Mouse (Mus musculus): ENCODE measurements at regions not wholly inside any gene's neighbourhood (a gene's known extent, or its start where the extent isn't known, plus 50 kb on each side); places are given as distances from the start of the nearest gene placed in this dataset.

DNA sequence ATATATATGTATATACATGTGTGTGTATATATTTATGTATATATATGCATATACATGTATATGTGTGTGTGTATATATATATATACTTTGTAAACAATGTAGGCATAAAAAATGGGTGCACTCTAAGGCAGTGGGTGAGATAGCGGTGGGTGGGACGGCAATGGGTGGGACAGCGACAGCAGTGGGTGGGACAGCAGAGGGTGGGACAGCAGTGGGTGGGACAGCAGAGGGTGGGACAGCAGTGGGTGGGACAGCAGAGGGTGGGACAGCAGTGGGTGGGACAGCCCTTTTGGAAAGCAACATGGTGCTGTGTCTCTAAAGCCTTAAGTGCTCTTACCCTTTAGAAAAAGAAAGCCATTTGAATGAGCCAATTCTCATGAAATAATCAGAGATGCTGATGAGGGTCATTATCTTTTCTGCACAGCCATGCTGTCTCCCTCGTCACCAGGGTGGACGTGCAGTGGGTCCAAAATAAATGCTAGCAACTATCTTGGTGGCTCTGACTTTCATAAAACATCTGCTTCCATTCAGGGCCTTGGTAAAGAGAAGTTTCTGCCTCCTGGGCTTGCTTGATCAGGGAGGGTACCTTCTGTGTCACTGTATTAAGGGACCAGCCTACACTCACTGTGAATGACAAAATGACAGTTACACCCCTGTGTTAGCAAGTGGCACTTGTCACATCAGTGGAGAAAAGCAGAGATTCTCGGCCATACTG is 119.3 kb upstream of the Slc44a1 start:
- no peak for DNase-seq (ENCODE audit: low spot score)

DNA sequence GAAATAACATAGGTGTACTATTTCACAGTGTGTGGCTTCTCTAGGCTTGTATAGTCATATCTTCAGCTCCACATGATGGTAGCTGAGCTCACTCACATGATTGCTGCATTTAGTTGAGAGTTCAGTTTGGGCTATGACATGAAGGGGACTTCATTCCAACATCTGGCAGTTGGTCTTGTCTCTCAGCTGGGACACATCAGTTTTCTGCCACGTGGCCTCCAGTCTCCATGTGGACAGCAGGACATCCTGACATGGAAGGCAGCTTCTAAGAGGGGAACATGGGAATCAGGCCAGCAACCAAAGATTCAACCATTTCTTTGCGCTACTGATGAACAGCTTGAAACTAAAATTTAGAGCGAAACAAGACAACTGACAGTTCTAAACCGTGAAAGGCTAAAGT is 121.2 kb upstream of the Slc44a1 start:
- DNase-seq (ENCODE audit: low spot score), result no peak

DNA sequence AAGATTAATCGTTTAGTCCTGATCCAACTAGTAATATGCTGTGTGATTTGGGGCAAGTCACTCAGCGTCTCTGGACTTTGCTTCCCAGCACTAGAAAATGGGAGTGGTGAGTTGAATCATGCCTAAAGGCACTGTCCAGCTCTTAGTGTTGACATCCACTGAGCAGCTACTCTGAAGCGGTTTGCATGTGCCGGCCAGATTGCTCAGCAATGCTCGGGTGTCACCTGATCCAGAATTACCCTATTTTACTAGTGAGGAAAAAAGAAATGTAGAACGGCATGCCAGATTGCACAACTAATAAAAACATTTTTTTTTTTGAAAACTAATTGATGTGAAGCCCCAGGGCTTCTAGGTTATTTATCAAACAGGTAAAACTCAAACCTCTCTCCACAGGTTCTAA is 122.0 kb upstream of the Slc44a1 start:
- DNase-seq (ENCODE audit: low spot score), result no peak

DNA sequence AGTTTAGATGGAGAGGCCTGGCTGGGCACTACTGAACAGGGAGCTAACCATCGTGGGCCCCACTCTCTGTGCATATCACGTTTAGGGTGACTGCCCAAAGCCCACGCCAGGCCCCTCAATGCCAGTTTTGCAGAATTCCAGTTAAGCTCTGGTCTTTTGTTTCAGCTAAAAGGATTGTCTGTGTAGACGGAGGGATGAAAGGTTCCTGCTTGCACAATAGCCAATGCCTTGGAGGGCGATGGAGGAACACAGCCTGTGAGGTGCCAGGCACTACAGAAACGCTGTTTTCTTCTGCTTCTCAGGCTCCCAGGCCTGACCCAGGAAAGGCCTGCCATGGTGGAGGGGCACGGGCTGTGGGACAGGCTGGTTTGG is 122.8 kb upstream of the Slc44a1 start:
- no peak for DNase-seq (ENCODE audit: low spot score)

DNA sequence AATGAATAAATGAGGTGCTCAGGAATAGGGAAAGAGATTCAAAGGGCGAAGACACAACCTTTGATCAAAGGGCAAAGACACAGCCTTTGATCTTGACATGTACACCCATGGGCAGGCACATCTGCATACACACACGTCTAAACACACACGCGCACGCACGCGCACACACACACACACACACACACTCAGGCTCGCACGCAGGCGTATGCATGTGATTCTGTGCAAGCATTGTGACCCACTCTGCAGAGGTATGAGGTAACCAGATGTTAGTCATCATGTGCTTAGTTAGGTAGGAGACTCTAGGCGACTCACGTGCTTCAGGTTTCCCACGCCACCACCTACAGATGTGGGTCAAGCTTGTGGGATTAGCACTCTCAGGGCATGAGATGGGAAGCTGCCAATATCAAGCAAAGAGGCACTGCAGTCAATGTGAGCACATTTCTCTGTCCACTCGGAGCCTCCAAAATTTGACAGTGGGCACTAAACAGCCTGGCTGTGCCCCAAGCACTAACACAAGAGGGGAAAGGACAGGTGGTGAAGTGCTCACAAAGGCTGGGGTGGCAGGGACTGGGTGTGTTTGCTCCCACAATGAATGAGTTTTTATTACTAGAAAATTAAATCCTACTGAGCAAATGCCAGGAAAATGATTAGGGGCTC is 123.3 kb upstream of the Slc44a1 start:
- DNase-seq (ENCODE audit: low spot score), result no peak

DNA sequence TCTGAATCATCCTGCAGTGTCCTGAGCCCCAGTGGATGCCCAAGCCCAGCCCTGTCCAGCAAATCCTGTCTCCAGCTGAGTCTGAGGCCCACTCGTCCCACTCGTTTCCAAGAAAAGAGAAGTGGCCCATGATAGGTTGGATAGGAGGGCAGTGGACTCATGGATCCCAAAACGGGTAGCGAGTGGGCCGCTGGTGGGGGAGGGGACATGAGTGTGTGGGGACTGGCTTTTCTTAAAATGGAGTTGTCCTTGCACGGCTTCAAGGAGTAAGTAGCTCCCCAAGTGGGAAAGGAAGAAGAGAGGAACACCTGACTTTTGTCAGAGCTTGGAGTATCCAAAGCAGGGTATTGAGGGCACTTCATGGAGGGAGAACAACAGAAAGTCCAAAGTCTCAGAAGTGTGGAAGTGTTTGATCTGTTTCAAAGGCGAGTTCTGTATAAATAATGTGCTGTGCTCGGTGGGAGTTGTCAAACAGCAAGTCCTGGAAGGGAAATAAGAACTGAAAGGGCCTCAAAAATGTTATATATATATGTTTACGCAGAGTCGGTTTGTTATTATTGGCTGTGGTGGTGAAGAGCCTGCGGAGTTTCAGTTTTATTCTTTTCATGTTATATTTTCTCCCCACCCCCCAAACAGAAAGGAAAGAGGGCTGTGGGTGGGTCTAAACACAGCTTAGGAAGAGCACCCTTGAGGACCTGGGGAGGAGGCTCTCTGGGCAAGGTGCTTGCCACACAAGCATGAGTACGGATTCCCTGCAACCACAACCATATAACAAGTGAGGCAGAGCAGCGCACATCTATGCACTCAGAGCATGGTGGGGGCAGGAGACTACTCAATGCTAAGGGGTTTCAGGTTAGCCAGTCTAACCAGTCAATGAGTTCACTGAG is 124.1 kb upstream of the Slc44a1 start:
- no peak for DNase-seq (ENCODE audit: low spot score)

DNA sequence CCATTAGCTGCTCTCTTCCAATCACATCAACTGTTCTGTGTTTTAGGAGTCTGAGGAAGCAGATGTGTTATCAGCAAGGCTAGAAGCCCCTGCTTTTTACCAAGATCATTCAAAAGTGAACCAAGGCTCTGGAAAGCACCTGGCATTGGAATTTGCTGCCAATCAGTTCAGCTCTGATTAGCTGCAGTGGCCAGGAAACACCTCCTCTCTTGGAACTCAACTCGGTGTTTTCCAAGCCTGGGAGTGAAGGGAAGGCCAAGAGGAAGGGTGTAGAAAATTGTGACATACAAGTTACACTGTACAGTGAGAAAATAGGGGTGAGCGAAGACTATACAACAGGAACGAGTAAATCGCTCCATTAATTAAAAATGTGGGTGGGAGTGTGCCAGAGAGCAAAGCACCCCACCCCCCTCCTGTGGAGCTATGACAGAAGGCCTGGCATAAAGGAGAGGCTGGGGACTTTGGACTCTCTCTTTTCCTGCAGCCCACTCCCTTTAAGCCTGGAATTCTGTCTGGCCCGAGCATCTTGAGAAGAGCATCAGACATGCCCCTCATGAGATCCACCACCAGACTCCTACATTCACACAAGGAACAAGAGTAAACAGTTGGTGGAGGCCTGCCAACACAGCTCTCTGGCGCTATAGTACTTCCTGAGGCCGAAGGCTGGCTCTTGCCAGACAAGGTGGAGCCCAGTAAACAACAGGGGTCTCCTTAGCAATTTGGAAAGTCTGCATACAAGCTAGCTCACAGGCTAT is 124.9 kb upstream of the Slc44a1 start:
- no peak for DNase-seq (ENCODE audit: low spot score)

DNA sequence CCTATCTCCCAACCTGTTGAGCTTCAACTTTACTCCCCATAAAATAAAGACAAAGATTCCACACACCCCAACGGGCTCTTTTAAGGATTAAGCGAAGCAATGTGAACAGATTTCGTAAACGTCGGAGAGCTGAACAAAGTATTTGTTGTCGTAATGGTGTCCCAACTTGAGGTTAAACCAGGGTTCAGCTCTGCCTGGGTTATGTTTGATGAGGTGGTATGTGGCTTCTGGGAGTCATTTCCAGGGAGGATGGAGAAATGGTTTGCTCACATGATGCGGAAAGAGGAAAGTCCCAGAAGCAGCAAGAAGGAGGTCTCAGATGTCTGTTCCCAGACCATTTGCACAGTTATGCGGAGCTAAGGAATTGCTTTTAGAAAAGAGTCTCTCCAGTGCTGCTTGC is 126.1 kb upstream of the Slc44a1 start:
- DNase-seq (ENCODE audit: low spot score), result no peak

DNA sequence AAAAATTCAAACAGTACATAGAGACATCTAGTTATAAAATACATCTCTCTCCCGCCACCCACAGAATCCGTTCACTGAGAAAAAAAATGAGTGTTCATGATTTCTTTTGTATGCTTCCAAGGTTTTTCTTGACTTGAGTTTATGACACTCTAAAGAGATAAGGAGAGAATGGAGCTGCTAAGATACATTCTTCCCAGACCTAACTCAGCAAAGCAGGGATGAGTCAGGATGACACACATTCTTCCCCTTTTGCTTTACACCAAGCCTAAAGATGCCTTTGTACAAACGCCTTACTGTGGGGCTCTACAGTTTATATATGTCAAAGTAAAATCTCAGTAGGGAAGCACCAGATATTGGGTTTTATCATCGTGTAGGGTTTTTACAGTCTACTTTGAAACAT is 133.1 kb upstream of the Slc44a1 start:
- no peak for DNase-seq (ENCODE audit: low spot score)

DNA sequence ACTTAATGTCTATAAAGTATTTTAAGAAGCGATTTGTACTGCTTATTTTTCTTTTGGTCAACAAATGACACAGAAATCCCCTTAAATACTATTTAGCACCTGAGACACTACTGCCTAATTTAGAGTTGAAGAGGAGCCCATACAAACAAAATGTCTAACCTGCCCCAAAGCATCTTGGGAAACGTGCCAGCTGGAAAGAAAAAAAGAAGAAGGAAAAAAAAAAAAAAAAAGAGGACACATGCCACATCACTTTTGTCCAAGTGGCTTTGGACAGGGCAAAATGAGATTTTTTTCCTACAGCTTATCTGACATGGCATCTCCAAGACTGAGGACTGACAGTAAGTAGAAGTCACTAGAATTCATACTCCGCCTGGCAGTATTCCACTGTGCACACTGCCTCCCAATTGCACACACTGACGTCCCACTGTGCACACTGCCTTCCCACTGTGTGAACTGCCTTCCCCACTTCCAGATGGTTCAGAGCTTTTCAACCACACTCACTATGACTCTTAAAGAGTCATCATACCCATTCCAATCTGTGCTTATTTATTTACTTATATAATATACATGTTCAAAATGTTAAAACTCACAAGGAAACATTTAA is 135.3 kb upstream of the Slc44a1 start:
- DNase-seq (ENCODE audit: low spot score), result no peak

DNA sequence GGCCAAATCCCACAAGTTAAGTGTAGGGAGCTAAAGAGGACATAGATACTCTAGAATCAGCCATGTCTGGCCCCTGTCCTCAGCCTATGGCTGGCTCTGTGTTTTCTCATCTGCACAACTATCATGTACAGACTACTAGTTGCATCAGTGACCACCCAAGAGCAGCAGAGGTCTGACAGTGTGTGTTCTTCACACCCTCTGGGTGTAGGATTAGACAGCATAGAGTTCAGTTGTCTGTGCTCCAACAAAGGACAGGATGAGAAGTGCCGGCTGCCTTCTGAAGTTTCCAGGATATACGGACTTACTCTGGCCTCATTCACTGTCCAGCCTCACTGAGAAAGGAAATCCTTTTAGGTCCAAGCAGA is 135.9 kb upstream of the Slc44a1 start:
- no peak for DNase-seq (ENCODE audit: low spot score)

DNA sequence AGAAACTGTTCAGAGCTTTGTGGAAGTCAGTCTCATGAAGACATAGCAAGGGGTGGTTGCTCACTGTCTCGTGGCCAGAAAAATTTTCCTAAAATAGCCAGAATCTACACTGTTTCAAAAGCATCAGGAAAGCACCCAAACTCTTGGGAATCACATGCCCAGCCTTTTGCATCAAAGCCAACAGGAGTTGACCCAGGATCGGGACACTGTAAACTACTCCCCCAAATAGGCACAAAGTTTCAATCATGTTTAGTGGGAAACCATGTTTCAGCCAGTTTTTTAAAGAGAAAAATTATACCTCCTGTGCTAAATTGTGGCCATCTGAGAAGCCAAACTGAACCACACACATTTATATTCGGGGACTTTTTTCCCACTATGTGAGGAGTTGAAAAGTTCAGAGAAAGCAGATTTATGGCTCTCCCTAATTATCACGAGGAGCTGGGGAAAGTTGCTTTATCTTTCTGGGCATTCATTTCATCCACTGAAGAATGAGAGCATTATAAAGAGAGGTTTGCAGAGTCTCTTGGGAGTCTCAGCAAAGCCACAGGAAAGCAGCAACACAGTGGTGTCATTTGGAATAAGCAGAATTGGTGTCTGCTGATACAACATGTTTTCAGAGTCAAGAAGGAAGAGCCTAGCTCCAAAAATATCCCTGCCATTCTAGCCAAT is 136.5 kb upstream of the Slc44a1 start:
- no peak for DNase-seq (ENCODE audit: low spot score)

DNA sequence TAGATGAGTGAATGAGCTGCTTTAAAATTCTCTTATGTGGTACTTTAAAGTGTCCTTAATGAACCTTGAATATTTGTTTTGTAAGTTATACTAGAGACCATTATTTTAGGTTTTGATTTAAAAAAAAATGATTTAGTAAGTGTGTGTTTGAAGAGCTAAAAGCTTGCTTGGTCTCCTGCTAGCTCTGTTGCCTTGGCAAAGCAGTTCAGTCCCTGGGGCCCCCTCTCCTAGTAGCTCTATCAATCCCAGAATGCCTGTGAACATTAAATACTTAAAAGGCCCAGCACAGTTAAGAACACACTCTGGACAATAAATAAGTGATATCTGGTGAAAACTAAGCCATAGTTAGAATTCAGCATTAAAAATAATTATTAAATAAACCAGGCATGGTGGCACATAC is 138.3 kb upstream of the Abca1 start:
- DNase-seq (ENCODE audit: low spot score), result no peak

DNA sequence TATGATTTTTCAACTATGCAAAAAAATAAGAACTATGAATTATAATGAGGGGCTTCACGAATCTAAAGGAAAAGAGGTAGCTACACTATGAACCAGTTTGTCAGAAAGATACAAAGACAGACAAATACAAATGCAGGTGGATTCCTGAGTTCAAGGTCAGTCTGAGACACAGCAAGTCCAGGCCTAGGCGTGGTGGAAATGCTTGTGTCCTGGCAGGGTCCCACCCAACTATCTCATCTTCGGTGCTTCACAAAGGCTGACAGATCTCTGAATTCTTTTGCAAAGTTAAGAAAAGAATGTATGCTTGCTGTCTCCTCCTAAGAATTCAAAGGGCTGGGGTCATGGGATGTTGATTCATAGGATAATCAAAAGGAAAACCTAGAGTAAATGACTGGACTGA is 132.9 kb upstream of the Abca1 start:
- no peak for DNase-seq (ENCODE audit: low spot score)

DNA sequence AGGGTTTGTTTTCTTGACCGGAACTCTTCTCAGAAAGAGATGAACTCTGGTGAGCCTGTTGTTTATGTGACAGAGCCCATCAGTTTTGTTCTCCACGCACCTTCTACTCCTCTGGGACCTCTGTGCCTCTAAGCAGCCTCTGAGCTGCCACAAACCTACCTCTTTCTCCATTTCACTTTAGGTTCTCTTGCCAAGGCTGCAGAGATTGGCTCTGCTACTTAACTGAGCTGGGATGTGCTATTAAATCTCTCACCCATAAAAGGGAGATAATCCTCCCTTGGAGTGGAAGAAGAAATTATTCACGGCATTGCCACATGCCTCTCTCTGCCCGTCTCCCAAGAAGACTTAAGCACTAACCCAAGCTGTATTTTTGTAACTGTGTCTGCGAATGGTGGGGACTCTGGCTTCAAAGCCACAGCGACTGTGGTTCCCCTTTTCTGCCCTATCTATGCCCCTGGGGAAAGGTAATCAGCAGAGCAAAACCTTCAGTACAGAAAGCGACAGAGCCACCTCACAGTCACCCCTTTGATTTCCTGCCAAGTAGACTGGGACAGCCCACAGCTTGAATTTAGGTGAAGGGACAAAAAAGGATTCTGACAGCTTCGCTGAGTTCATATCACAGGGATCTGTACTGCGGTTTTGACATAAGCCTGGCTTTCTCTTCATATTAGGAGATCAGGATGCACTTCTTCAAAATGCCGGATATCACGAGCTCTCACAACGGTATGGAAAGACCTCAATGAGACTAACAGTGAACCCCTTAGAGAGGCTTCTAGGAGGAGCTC is 118.2 kb upstream of the Abca1 start:
- DNase-seq (ENCODE audit: low spot score), result no peak

DNA sequence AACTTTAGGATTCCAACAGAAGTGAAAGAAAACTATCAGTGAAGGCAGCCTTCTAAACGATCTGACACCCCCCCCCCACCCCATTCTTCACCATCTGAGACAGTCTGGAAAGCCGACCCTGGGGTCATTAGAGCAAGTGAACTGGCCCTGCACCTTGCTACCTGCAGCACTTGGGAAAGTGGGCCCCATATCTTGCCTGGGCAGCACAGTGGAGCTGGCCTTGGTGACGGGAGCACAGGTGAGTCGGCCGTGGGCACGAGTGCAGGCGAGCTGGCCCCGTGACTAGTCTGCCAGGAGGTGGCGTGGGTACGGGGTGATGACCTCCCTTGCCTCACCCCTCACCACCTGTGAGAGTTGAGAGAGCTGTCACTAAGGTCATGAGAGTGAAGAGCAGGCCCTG is 110.7 kb upstream of the Abca1 start:
- no peak for DNase-seq (ENCODE audit: low spot score)

DNA sequence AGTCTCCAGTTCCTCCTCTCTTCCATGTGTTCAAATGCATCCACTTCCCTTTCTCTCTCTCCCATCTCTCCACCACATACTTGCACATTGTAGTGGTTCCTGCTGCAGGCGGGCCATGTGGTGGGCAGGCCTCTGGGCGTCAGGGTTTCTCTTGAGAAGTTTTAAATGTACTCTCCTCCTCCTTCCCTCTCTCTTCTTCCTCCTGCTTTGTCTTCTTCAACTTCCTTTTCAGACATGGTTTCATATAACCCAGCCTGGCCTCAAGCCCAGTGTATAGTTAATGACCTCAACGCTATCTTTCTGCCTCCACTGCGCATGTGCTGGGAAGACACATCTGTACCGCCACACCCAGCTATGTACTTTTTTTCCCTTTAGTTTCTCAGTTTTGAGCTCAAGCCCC is 110.3 kb upstream of the Abca1 start:
- no peak for DNase-seq (ENCODE audit: low spot score)

DNA sequence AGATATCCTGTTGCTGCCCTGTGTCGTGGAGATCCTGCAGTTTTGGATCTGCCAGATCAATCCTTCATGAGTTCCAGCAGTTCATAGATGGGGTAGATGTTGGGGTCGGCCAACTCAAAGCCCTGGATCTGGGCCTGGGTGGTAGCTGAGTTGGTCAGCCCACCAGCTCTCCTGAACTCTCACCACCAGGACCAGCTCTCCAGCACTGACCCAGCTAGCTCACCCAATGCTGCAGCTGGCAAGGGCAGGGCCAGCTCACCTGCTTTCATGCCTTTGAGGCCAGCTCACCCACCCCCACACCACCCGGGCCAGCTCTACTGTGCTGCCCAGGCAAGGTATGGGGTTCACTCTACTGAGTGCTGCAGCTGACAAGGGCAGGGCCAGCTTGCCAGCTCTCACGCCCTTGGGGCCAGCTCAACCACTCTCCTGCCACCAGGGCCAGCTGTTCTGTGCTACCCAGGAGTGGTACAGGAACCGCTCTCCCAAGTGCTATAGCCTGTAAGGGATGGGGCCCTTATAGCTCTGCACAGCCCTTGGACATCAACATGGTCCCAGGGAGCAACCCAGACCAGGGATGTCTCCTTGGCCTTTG is 109.7 kb upstream of the Abca1 start:
- no peak for DNase-seq (ENCODE audit: low spot score)

DNA sequence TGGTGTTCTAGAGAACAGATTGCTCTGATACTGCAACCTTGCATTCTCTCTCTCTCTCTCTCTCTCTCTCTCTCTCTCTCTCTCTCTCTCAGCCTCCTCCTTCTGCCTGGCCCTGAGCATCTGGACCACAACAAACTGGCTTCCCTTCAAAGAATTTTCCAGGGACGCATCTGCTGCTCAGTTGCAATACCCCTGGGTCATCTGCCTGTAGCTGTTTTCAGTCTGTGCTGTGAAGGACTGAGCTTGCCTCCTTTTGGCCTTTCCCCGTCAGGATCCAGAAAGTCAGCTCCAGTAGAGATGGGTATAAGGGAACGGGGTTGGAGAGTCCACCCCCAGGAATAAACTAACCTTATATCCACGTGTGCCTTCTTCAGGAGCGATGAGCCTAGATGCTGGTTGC is 105.2 kb upstream of the Abca1 start:
- no peak for DNase-seq (ENCODE audit: low spot score)

DNA sequence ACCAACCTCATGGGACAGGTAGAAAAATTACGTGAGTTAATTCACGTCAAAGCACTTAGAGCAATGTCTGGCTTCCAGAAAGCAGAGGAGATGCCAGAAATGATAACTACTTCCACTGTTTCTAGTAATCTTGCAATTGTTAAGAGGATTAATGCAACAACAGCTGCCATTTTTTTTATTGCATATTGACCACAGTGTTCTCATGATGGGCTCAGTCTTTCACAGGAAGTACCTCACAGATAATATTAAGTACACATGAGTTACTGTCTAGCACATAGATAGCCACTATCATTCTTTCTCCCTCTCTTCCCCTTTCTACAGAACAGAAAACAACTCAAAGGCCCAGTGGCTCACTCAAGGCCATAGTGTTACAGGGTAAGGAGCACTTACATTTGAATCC is 104.8 kb upstream of the Abca1 start:
- no peak for DNase-seq (ENCODE audit: low spot score)
